Mouse (Mus musculus) heart, adult 2 months (tissue): ENCODE results near the gene Poglut1.

Source experiments
- CTCF ChIP-seq: fragments of 200-600 bp; IDR thresholded peaks from 2 replicates; pipeline ENCODE4 v1.8.1; 2022; ENCODE audit warnings: antibody characterized with exemption, mild to moderate bottlenecking, moderate library complexity
- EP300 ChIP-seq: fragments of 200-500 bp; IDR thresholded peaks from 2 replicates; pipeline ENCODE4 v1.6.1; 2011; ENCODE audit warnings: low read depth, low read length, control low read depth; ENCODE audit not compliant: insufficient read depth
- POLR2A ChIP-seq: fragments of 200-500 bp; IDR thresholded peaks from 2 replicates; pipeline ENCODE4 v1.6.1; 2011; ENCODE audit warnings: mild to moderate bottlenecking, low read depth, low read length, control low read depth; ENCODE audit not compliant: insufficient read depth

- no peak for TF ChIP-seq POLR2A
- no peak for TF ChIP-seq CTCF
- TF ChIP-seq EP300: no peak
These were observed 46.5 kb downstream of the Poglut1 start for GRCm38 (mm10) chr16:38503528-38503927.
